Mouse (Mus musculus): ENCODE results near the gene Chst11. TPM values are rescaled to one million over a fixed set of nuclear protein-coding genes. Genes with fewer than 3 reads are reported as not detected.

Gene Chst11
- total RNA-seq, 2 experiments from 2014 or later, result 50.9 to 52.7 TPM

DNA sequence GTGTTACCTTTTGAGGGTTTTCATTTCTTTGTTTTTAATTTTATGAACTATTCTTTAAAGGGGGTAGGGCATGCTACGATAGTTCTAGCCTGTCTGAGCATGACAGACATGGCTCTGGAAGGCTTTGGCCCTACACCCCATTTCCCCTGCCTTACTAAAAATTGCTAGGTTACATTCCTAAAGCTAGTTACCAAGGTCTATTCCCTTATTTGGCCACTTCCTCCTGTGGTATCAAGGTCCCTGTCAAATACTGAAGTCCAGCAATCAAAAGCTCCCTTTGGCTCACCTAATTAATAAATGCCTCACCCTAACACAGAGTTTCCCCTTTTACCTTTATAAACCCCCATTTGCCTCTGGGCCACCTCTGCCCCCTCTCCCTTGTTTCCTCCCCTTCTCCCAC, 167.4 kb downstream of the Chst11 start:
- Histone ChIP-seq H3K4me3 (no peak overlapping the region), H3K27ac (no peak overlapping the region; the same call in 1 of the 2 replicates)
- DNase-seq (ENCODE audit: low spot score in 2 of 2), result no peak
- TF ChIP-seq CTCF (conservative IDR thresholded peaks at IDR 0.05), result no peak

GRCm38 (mm10) chr10:83153374-83153773, 168.1 kb downstream of the Chst11 start:
- Histone ChIP-seq H3K27ac (0 out of 2 replicates have a peak overlapping the region, but pooled peaks have one; percentile 14), H3K4me3 (no peak overlapping the region)
- no peak for TF ChIP-seq CTCF (conservative IDR thresholded peaks at IDR 0.05)
- no peak for DNase-seq (ENCODE audit: low spot score in 2 of 2)

GRCm38 (mm10) chr10:83153887-83154286, 168.6 kb downstream of the Chst11 start:
- Histone ChIP-seq H3K27ac (no peak overlapping the region), H3K4me3 (no peak overlapping the region)
- TF ChIP-seq CTCF (conservative IDR thresholded peaks at IDR 0.05), result no peak
- DNase-seq (ENCODE audit: low spot score in 2 of 2), result no peak

DNA sequence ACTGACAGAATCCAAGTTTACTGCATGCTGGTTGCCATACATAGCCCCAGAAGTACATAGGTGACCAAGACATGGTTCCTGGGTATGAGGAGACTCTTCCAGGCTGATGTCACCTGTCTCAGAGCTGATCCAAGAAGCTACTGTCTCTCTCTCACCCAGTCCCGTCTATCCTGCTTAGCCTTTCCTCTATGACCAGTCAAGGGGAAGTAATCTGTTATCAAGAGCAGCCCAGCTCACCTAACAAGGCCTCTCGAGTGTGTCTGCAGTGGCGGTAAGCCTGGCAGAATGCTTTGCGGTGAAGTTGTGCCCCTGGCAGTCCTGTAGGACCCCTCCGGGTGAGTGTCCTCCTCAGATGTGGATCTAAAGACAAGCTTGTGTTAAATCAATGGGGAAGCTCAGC, 172.0 kb downstream of the Chst11 start:
- no peak overlapping the region for H3K27ac ChIP-seq
- no peak for DNase-seq (ENCODE audit: low spot score in 2 of 2)
- no peak overlapping the region for H3K4me3 ChIP-seq
- TF ChIP-seq CTCF (conservative IDR thresholded peaks at IDR 0.05), result no peak

DNA sequence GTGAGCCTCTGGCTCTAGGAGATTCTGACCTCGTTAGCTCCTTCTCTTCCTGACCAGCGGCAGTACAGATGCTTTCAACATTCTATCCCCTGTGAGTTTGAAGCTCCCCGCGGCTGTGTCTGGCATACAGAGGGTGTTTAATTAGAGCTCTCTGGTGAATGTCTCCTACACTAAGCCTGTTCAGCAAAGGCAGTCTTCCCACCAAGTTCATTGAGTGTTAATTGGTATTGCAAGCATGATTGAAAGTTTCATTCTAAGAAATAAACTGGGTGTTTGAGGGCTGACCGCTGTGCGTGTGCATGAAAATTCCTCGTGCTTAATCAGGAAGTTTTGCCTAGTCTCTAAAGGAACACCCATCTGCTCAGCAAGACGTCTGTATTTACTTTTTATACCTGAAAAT, 173.0 kb downstream of the Chst11 start:
- DNase-seq (ENCODE audit: low spot score in 2 of 2), result no peak
- H3K27ac ChIP-seq, result peak overlapping the region; percentile 28; the same call in 1 of the 2 replicates
- no peak overlapping the region for H3K4me3 ChIP-seq
- TF ChIP-seq CTCF (conservative IDR thresholded peaks at IDR 0.05), result no peak

- Histone ChIP-seq H3K27ac (0 out of 2 replicates have a peak overlapping the region, but pooled peaks have one; percentile 11), H3K4me3 (no peak overlapping the region)
- no peak for DNase-seq (ENCODE audit: low spot score in 2 of 2)
- TF ChIP-seq CTCF (conservative IDR thresholded peaks at IDR 0.05), result no peak
Measured at GRCm38 (mm10) chr10:83159229-83159628, 173.9 kb downstream of the Chst11 start.

DNA sequence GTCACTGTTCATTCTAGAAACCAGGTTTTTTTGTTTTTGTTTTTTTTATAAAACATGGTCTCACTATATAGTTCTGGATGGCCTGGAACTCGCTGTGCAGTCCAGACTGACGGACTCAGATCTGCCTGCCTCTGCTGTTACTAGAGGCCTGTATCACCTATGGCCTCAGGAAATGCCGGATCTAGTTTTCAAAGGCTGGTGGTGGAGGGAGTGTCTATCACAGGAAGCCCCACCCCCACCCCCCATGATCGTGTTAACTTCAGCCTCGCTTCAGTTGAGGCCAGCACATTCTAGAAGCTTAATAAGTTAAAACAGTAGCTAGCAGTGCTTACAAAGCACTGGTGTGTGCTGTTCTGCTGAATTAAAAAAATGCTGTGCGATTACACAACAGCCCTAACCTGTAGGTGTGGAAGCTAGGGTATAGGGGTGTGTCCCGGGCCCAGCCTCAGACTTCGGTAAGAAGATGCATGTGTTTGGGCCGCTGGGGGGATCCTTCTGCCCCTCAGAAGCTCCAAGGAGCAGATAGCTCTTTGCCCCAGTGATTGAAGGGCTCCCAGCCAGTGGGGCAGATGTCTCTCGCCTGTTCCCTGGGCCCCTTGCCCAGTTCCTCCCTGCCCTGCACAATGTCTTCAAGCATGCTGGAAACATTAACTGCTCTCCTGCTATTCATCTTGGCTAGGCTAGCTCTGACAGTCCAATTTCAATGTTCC, 176.5 kb downstream of the Chst11 start:
- TF ChIP-seq CTCF (conservative IDR thresholded peaks at IDR 0.05), result no peak
- Histone ChIP-seq H3K27ac (peak overlapping the region; percentile 33; the same call in 1 of the 2 replicates), H3K4me3 (no peak overlapping the region)
- peak; percentile 49 to 57 for DNase-seq (ENCODE audit: low spot score in 2 of 2)

DNA sequence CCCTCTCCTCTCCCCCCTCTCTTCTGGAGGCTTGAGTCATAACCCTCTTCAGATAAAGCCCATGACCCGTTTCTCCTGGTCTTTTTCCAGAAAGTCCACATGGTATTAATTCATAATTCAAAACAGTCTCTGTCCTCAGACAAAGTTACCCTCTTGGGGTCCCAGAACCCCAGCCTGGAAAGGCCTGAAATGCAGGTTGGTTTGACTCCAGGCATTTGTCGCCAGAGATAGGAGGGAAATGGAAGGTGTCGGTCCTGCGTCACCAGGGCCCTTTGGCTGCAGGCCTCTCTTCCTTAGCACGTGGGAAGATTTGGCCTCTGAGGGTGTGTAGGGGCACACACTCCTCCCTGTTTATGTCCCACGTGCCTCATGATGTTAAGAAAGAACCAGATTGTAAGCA, 178.6 kb downstream of the Chst11 start:
- DNase-seq (ENCODE audit: low spot score in 2 of 2), result no peak
- no peak for TF ChIP-seq CTCF (conservative IDR thresholded peaks at IDR 0.05)
- no peak overlapping the region for H3K27ac ChIP-seq
- no peak overlapping the region for H3K4me3 ChIP-seq

GRCm38 (mm10) chr10:83164901-83165435, 179.7 kb downstream of the Chst11 start:
- no peak for TF ChIP-seq CTCF (conservative IDR thresholded peaks at IDR 0.05)
- no peak for DNase-seq (ENCODE audit: low spot score in 2 of 2)
- Histone ChIP-seq H3K27ac (no peak overlapping the region), H3K4me3 (no peak overlapping the region)

- TF ChIP-seq CTCF (conservative IDR thresholded peaks at IDR 0.05), result no peak
- H3K4me3 ChIP-seq, result no peak overlapping the region
- H3K27ac ChIP-seq, result peak overlapping the region; percentile 54; the same call in 1 of the 2 replicates
- peak; percentile 41 to 66 for DNase-seq (ENCODE audit: low spot score in 2 of 2)
Measured at GRCm38 (mm10) chr10:83165521-83166243, 180.4 kb downstream of the Chst11 start.

DNA sequence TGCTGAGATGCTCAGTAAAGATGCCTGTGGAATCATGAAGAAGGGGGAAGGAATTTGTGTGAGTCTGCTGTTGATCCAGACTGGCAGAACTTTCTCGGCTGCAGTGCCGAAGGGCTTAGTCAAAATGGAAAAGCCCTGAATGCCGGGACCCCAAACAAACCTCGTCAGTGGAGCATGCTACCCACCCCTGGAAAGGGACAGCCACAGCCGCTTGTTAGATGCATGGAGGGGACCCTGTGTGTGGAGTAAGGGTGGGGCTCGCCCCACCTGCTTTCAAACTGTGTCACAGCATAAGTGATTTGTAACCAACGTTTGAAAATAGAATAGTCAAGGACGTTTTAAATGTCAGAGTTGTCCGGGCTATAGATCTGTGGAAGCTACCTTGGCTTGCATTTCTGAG, 181.0 kb downstream of the Chst11 start:
- H3K27ac ChIP-seq, result peak overlapping the region; percentile 54; the same call in 1 of the 2 replicates
- H3K4me3 ChIP-seq, result no peak overlapping the region
- no peak for DNase-seq (ENCODE audit: low spot score in 2 of 2)
- no peak for TF ChIP-seq CTCF (conservative IDR thresholded peaks at IDR 0.05)

- Histone ChIP-seq H3K4me3 (no peak overlapping the region), H3K27ac (peak overlapping the region; percentile 32; the same call in 1 of the 2 replicates)
- DNase-seq (ENCODE audit: low spot score in 2 of 2), result no peak
- TF ChIP-seq CTCF (conservative IDR thresholded peaks at IDR 0.05), result no peak
Measured at GRCm38 (mm10) chr10:83167492-83167891, 182.2 kb downstream of the Chst11 start.

- TF ChIP-seq CTCF (conservative IDR thresholded peaks at IDR 0.05), result no peak
- no peak for DNase-seq (ENCODE audit: low spot score in 2 of 2)
- Histone ChIP-seq H3K4me3 (no peak overlapping the region), H3K27ac (no peak overlapping the region)
Measured at GRCm38 (mm10) chr10:83168303-83169056, 183.2 kb downstream of the Chst11 start.

Data from layer of hippocampus, adult 2 months (tissue).